Mouse (Mus musculus): Measurements from ENCODE around the gene Popdc3.
"Not testable (repeated sequence)": the region's sequence is repeated elsewhere in the genome, so short reads cannot be mapped to it uniquely, and the experiment has no call there.

Popdc3 gene

GRCm38 (mm10) chr10:45193330-45194310 is 15.7 kb downstream of the Popdc3 start:
- in situ Hi-C loops (cut with MboI; ENCODE audit: low sequenced_read_pairs), result no loop called here

GRCm38 (mm10) chr10:45194531-45194930 is 16.6 kb downstream of the Popdc3 start:
- in situ Hi-C loops (cut with MboI; ENCODE audit: low sequenced_read_pairs), result no loop called here

GRCm38 (mm10) chr10:45204582-45204981 is 26.7 kb downstream of the Popdc3 start:
- in situ Hi-C loops (cut with MboI; ENCODE audit: low sequenced_read_pairs), result no loop called here

- in situ Hi-C loops (cut with MboI; ENCODE audit: low sequenced_read_pairs), result no loop called here
Observed at GRCm38 (mm10) chr10:45210201-45210600, 32.3 kb downstream of the Popdc3 start.

- in situ Hi-C loops (cut with MboI; ENCODE audit: low sequenced_read_pairs), result no loop called here
Observed at GRCm38 (mm10) chr10:45216676-45217075, 38.8 kb downstream of the Popdc3 start.

GRCm38 (mm10) chr10:45229954-45230353 is 52.1 kb downstream of the Popdc3 start:
- in situ Hi-C loops (cut with MboI; ENCODE audit: low sequenced_read_pairs), result no loop called here

GRCm38 (mm10) chr10:45233351-45233750 is 55.5 kb downstream of the Popdc3 start:
- in situ Hi-C loops (cut with MboI; ENCODE audit: low sequenced_read_pairs), result no loop called here

- in situ Hi-C loops (cut with MboI; ENCODE audit: low sequenced_read_pairs), result no loop called here
Observed at GRCm38 (mm10) chr10:45236304-45236703, 58.4 kb downstream of the Popdc3 start.

- in situ Hi-C loops (cut with MboI; ENCODE audit: low sequenced_read_pairs), result no loop called here
Observed at GRCm38 (mm10) chr10:45237492-45237891, 59.6 kb downstream of the Popdc3 start.

GRCm38 (mm10) chr10:45260477-45260876 is 82.6 kb downstream of the Popdc3 start:
- in situ Hi-C loops (cut with MboI; ENCODE audit: low sequenced_read_pairs), result no loop called here

GRCm38 (mm10) chr10:45262126-45262525 is 84.2 kb downstream of the Popdc3 start:
- in situ Hi-C loops (cut with MboI; ENCODE audit: low sequenced_read_pairs), result no loop called here

GRCm38 (mm10) chr10:45276499-45276898 is 98.6 kb downstream of the Popdc3 start:
- in situ Hi-C loops (cut with MboI; ENCODE audit: low sequenced_read_pairs), result no loop called here

GRCm38 (mm10) chr10:45276995-45277394 is 99.1 kb downstream of the Popdc3 start:
- in situ Hi-C loops (cut with MboI; ENCODE audit: low sequenced_read_pairs), result no loop called here

GRCm38 (mm10) chr10:45285651-45286050 is 107.8 kb downstream of the Popdc3 start:
- in situ Hi-C loops (cut with MboI; ENCODE audit: low sequenced_read_pairs), result no loop called here

- in situ Hi-C loops (cut with MboI; ENCODE audit: low sequenced_read_pairs), result no loop called here
Observed at GRCm38 (mm10) chr10:45288351-45288750, 110.5 kb downstream of the Popdc3 start.

- in situ Hi-C loops (cut with MboI; ENCODE audit: low sequenced_read_pairs), result no loop called here
Observed at GRCm38 (mm10) chr10:45289218-45290105, 111.6 kb downstream of the Popdc3 start.

- in situ Hi-C loops (cut with MboI; ENCODE audit: low sequenced_read_pairs), result no loop called here
Observed at GRCm38 (mm10) chr10:45290618-45291017, 112.7 kb downstream of the Popdc3 start.

- in situ Hi-C loops (cut with MboI; ENCODE audit: low sequenced_read_pairs), result not testable (repeated sequence)
Observed at GRCm38 (mm10) chr10:45292159-45292558, 114.3 kb downstream of the Popdc3 start.

GRCm38 (mm10) chr10:45295093-45295492 is 117.2 kb downstream of the Popdc3 start:
- in situ Hi-C loops (cut with MboI; ENCODE audit: low sequenced_read_pairs), result no loop called here

- in situ Hi-C loops (cut with MboI; ENCODE audit: low sequenced_read_pairs), result no loop called here
Observed at GRCm38 (mm10) chr10:45298503-45298902, 120.6 kb downstream of the Popdc3 start.

- in situ Hi-C loops (cut with MboI; ENCODE audit: low sequenced_read_pairs), result no loop called here
Observed at GRCm38 (mm10) chr10:45299509-45299908, 121.6 kb downstream of the Popdc3 start.
